Mouse (Mus musculus): Measurements from ENCODE around the gene Esam.

Esam gene

DNA sequence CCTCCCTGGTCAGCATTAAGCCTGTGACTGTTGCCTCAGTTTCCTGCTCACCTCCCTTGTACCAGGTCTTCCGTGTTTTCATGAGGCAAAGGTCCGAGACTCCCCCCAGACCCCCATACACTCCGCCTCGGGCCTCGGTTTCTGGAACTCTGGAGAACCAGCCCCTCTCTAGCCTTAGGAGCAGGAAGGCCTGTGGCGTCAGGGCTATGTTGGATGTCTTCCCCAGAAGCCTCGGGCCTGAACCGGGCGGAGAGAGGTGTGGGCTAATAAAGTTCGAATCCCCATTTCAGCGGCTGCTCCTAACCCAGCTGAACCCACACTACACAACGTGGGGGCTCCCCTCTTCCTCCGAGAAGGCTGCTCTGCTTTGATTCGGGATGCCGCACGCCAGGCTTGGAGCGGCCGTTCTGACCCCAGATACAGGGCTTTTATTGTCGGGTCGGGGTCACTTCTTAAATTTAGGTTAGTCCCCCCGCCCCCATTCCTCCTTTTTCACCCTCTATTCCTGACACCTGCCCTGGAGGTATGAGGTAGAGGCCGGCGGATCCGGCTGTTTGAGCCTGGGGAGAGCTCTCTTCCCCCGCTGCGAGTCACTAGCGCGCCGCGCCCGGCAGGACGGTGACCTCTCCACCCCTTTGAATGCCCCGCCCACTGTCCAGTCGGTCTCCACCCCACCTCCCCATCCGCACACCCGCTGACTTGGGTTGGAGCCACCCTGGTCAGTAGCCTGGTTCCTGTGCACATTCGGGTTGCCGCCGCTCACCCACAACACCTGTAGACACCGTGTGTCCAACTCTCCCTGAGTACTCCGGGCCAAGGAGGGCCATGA lies at the start of gene Esam:
Gene Esam (plus strand): TSS at position 683 of the 829 bp plus-strand sequence.
- in situ Hi-C loops (cut with MboI, MseI) = loop anchor here in 1 of 2 experiments (10.0 kb wide), 1 partner anchor 823 kb away; no protein-coding TSS in a partner anchor

DNA sequence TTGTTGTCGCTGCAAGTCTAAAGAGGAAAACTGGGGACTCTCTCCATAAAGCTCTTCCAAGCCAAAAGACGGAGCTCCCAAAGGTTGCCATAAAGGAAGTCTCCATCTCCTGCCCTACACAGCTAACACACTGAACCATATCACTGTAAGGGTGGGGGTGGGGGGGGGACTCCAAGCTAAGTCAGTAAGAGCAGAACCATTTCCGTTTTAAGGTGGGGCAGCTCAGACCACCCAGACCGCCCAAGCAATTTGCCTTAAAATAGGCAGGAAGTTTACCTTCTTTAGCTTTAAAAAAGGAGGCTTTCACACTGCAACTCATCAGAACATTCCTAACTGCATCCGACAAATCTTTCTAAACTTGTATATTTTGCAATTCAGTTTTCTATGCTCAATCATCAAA lies 42.7 kb upstream of the Esam start:
- in situ Hi-C loops (cut with MboI, MseI) = no loop called here

DNA sequence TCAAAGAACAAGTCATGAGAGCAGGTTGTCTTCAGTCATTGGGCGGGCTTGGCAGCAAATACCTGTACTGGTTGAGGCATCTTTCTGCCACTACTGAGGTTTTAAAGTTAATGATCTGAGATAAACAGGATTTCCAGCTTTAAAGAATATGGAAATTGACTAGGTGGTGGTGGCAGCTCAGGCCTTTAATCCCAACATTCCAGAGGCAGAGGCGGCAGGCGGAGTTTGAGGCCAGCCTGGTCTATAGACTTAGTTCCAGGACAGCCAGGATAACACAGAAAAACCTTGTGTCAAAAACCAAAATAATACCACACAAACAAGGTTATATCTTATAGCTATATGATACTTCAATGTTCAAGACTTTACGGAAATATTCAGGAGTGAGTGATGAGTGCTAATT lies 39.8 kb upstream of the Esam start:
- in situ Hi-C loops (cut with MboI, MseI) = no loop called here

DNA sequence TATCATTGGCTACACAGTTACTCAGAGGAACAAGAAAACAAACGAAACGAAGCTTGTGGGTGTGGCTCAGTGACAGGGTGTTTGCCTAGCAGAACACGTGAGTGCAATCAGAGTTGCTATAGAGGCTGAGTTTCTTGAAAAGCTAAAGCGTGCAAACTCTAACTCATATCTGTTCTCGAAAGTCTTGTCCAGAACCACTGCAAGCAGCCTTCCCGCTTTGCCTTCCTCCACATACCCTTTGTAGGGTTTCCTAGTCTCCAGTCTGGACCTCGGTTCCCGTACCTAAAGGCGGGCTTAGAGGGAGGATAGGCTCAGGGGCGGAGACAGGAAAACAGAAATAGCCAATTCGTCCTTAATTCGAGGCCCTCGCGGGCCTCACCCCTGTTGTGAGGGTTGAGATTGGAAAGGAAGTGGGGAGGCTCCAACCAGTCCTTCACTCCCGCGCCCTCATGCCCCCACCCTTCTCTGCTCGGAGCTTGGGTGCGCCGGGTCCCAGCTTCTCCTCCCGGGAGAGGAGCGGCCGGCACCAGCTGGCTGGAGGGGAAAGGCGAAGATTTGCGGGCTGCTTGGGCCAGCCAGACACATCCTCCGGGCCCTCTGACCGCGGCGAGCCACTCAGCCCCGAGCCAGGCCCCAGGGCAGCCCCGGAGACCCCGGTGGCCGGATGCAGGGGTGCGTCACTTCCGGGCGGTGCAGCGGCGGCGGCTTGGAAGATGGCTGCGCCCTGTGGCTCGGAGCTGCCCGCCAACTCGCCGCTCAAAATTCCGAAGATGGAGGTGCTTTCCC lies 39.1 kb upstream of the Esam start, which contains the start of gene Msantd2:
Gene Msantd2 (plus strand): TSS at position 709 of the 786 bp plus-strand sequence.
- in situ Hi-C loops (cut with MboI, MseI) = no loop called here

DNA sequence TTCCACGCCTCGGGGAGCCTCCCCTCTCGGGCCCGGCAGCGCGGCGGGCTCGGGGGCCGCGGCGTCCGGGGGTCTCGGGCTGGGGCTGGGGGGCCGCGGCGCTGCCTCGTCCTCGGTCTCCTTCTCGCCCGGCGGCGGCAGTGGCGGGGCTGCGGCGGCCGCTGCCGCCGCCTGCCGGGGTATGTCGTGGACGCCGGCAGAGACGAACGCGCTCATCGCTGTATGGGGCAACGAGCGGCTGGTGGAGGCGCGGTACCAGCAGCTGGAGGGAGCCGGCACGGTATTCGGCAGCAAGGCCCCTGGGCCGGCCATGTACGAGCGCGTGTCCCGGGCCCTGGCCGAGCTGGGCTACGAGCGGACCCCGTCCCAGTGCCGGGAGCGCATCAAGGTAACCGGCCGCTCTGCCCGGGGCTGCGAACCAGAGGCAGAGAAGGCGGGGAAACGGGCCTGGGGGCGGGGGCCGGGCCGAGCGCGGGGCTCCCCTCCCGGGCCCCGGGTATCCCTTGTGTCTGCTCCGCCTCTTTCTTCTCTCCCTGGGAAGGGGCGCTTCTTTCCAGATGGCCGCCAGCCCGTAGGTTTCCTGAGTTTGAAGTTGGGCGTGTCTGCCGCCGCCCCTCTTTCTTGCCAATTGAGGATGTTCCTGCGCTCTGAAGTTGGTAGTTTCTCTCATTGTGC lies 38.3 kb upstream of the Esam start:
- in situ Hi-C loops (cut with MboI, MseI) = no loop called here

DNA sequence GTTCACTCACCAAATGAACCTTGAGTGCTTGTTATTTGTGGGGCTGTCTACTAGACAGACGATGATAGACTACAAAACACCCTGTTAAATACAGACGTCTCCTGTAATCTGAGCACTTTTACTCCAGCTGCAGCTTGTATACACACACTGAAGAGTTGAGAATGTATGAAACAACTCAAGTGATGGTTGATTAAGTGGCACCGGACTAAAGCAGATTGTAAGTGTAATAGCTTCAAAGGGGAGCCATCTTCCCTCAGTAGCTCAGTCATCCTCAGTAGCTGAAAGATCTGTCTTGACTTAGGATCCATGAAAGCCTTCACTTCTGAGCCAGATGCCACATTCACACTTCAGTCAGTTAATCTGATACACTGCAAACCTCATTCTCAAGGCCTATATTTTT lies 32.1 kb upstream of the Esam start:
- in situ Hi-C loops (cut with MboI, MseI) = no loop called here

DNA sequence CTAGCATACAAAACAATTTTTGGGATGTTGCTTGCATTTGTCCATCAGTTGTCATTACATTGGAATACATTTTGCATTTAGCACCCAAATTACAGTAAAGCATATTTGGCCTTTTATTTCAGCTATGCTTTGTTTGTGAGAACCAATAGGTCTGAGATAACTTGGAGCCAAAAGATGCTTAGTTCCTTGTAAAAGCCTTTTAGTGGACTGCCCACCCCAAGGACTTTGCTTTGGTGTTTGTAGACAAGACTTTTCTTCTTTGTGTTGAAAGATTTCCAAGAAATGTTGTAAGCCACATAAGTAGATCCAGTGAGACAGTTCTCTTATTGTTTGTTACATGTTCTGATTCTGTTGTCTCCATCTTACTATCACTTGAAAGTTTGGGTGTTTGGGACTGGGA lies 31.6 kb upstream of the Esam start:
- in situ Hi-C loops (cut with MboI, MseI) = no loop called here

DNA sequence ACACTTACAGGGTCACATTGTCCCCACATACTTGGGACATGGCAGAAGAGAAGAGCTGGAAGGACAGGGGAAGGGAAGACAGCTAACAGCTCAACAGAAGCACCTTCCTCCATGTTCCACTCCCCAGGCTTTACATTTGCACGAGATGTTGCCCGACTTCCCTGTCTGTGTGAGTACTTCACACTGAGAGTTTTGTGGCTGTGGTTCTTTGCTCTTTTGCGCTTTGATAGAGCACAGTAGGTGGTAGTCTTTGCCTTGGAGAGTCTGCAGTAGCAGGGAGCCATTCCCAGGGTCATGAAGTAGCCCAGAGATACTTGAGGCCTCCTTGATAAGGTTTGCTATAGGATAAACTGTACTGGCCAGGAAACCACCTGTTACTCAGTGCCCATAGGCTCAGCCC lies 27.7 kb upstream of the Esam start:
- in situ Hi-C loops (cut with MboI, MseI) = no loop called here

DNA sequence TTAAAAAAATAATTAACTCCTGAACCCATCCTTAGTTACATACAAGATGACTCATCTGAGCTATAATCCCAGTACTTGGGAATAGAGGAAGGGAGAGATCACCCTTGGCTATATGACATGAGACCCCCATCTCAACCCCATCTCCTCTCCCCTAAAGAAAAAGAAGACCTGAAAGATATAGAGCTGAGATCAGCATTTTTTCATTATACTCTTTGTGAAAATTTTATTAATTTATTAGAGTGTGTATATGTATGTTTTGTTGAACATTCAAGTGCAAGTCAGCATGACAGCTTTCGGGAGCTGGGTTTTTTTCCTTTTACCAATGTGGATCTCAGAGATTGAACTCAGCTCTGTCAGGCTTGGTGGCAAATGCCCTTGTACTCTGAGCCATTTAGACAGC lies 26.7 kb upstream of the Esam start:
- in situ Hi-C loops (cut with MboI, MseI) = no loop called here

DNA sequence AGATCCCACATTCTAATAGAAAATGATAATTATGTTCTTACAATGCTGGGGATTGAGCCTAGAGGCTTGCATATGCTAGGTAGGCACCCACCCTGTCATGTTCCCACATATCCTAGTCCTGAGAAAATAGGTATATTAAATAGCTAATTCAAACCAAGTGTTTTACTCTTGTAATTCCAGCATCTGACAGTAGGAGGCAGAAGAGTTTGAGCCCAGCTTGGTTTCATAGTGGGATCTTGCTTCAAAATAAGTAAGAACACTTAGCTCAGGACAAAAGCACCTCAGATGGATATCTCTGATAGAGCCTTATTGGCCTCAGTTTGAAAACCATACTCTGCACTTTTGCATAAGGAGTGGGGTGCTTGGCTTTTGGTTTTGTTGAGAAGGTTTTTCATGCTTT lies 23.5 kb upstream of the Esam start:
- in situ Hi-C loops (cut with MboI, MseI) = no loop called here

DNA sequence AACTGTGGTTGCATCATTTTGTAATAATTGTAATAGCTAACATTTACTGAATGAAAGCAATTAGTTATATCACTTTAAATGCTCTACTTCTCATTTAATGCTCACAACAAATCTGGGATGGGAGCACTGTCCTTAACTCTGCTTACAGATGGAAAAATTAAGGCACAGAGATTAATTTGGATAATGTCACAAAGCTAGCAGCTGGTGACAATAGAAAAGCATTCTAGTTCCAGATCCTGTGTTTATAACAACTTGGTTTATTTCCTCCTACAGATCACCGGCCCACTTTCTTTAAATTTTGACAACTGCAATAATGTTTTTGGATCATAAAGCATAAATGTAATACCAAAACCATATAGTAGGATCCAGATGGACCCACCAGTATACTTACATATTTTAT lies 21.9 kb upstream of the Esam start:
- in situ Hi-C loops (cut with MboI, MseI) = no loop called here

DNA sequence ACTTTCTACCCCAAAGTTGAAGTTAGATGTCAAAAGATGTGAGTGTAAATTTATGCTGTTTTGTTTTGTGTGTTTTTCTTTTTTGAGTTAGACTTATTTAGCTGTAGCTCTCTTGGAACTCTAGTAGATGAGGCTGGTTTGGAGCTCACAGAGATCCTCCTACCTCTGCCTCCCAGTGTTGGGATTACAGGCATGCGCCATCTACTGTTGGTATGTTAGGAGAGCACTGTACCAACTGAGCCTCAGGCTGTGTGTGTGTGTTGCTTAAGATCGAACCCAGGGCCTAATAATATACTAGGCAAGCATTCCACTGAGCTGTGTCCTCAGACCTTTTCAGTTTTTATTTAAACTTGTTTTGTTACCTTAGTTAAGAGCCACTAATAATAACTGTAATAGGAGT lies 15.8 kb upstream of the Esam start:
- in situ Hi-C loops (cut with MboI, MseI) = no loop called here

DNA sequence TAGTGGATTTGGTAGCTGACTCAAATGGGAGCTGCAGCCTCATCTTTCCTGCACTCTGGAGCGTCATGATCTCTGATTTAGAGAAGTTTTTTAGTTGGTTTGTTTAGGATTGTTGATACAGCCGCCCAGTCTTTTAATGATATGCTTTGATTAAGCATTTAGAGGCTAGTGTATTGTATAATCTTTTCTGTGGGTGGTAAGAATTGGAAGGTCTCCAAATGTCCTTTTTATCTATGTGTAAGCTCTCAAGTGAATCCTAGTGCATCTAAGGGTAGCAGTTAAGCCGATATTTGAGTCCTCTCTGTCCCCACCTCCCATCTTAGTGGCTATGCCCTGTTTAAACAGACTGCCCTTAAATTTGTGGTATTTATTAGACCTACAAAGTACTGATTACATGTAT lies 13.4 kb upstream of the Esam start:
- in situ Hi-C loops (cut with MboI, MseI) = no loop called here

DNA sequence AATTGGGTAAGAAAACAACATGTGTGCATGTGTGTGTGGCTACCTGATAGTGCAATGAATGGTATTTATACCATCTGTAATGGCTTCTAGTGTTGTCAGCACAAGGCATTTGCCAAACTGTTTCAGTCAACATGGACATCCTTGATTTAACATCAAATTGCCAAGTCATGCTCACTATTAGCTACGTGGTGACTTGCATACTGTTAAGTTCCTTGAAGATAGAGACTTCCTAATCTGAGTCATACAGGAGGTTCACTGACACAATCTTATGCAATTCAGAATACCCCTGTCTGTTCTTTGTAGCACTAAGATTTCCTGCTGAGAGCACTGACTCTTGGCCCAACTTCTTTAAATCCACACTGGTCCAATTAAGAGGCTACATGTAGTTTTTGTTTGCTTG lies 10.4 kb upstream of the Esam start:
- in situ Hi-C loops (cut with MboI, MseI) = no loop called here

DNA sequence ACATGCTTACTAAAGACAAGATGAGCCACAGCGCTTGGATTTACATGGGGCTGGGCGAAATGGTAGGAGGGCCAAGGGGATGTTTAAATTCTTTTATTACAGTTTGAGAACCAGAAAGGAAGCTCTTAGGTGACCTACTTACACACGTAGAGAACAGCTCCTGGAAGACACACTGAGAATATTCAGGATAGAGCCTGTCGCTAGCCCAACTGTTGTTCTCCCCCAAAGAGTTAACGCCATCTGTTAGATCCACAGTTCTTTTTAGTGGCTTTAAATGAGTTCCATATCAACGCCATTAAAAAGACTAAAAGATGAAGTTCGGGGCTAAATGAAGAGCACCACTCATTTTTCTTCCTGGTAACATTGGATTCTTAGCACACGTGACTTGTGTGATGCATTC lies 8.9 kb upstream of the Esam start:
- in situ Hi-C loops (cut with MboI, MseI) = no loop called here

DNA sequence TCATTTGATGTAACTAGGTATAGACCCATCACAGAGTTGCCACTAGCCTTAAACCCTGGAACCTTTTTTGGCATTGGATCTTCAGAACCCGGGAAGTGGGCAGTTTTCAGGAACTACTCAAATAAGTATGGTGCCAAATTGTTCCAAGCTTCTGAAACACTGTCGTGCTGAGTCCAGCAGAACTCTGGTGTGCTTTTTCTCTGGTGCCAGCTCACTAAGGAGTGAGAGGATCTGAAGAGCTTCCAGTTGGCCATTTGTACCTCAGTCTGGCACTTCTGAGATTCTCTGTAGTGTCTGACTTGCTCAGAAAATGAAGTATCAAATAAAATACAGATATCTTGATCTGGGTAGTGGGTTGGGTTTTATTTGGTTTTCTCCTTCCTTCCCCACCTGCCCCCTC lies 7.9 kb upstream of the Esam start:
- in situ Hi-C loops (cut with MboI, MseI) = loop anchor here in 1 of 2 experiments (10.0 kb wide), 1 partner anchor 815 kb away; no protein-coding TSS in a partner anchor

DNA sequence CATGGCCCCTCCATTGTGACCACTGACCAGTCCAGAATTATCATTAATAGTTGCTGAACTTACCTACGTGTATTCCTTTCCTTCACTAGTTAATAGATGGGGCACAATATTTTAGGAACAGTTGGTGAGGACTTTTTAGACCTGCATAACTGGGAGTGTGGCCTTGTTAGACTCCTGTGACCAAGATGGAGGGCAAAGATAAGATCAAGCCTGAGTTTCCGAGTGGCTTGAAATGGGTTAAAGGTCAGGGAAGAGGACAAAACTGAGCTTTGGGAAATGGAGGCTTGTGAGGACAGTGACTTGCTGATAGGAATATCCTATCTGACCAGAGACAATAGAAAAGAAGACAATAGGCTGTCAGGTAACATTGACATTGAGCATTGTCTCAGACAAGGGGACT lies 2.4 kb upstream of the Esam start:
- in situ Hi-C loops (cut with MboI, MseI) = loop anchor here in 1 of 2 experiments (10.0 kb wide), 1 partner anchor 821 kb away; no protein-coding TSS in a partner anchor

DNA sequence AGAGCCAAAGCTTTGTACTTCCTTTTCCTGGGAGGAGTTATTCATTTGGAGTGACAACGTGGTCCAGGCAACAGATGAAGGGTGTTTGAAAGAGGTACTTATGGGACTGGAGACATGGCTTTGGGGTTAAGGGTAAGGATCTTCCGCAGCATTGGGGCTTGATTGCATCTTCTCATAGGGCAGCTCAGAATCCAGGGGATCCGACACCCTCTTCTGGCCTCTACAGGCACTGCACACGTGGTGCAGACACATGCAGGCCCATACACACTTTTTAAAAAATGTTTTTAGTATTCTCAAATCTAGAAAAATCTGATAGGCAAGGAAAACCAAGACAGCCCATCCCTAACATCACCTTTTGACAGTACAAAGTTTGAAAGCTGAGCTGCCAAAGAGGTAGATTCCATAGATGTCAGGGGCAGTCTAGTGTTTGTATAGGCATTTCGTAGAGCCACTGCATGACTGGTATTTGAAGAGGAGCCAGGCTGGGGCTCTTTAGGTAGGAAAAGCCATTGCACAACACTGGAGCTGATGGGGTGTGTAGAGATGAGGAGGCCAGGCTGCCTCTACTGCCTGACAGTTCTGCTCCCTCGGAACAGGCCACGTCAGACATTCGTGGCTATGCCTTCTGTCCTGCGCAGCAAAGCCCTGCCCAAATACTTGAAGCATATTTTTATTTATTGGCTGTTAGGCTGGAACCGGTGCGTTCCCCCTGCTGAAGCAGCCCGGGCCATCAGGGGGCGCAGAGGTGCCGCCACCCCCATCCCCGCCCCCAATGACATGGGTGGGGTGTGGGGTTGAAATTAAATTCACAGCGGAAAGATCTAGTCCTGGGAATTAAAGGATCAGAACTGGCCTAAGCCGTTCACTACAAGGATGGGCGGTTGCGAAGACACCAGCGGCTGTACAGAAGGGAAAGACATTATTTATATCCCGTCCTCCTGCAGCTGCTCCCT lies 1.2 kb upstream of the Esam start:
- in situ Hi-C loops (cut with MboI, MseI) = loop anchor here in 1 of 2 experiments (10.0 kb wide), 1 partner anchor 822 kb away; no protein-coding TSS in a partner anchor

DNA sequence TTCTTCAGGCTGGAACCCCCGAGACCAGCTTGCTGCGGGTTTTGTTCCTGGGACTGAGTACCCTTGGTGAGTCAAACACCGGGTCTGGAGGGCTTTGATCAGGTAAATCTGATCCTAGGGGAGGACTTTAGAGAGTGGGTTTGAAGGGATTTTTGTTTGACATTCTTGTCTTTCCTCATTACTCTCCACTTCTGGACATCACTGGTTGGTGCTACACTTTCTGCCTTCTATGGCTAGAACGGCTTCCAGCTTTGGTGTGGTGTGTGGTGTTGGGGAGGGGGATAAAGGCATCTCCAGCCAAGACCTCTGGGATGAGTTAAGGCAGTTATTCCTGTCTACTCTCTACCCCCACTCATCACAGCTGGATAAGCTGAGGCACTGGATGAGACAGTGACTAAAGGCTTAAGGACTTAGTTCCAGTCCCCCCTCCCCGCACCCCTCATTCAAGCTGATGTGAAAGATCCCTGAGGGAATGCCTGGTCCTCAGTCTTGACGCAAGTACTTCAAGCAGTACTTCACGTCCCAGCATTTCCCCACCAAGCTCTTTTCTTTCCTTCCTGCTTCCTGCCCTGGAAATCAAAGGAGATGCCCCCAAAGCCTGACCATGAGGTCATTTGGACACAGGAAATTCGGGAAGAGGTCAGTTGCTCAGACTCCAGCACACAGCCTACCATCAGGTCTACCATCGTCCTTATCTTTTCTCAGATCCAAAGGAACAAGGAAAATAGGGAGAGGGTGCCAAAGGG lies 520 bp downstream of the Esam start:
- in situ Hi-C loops (cut with MboI, MseI) = loop anchor here in 1 of 2 experiments (10.0 kb wide), 1 partner anchor 824 kb away; no protein-coding TSS in a partner anchor

All from T-helper 17 cell (primary cell).